Mouse (Mus musculus): ENCODE data around the gene Asb17.

DNA sequence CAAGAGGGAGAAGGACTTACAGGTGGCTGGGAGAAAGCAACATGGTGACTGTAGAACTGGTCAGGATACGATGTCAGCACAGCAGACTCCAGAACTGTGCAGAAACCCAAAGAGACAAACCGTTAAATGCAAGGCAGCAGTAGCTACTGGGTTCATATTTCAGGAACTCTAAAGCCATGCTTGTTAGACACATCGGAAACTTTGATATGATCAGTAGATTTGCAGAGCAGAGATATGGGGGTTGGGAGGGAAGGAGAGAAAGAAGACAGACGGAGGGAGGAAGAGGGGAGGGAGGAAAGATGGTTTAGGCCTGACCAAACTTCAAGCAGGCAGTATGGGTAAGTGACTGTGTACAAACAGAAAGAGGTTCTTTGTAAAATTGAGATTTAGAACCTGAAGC is 6.4 kb upstream of the Asb17 start:
- no peak for TF ChIP-seq CTCF (IDR thresholded peaks at IDR 0.05)
- TF ChIP-seq POLR2A (IDR thresholded peaks at IDR 0.05; ENCODE audit: insufficient read depth, low read depth, low read length): no peak
- no peak for TF ChIP-seq EP300 (IDR thresholded peaks at IDR 0.05; ENCODE audit: insufficient read depth, low read depth, low read length)
